14 mouse cellular contexts compared by ENCODE assay signal in genomic region chr17:84267456-84268074, GRCm38 (mm10).
DNase-seq lines count a peak whose midpoint lies in the region; ATAC-seq and TF ChIP-seq lines count a peak whose summit lies in the region.
"Had no signal": no experiment of that assay in that cellular context is flagged by ENCODE, and none has a peak within 500 bp of the region (broad histone marks: within the 10 kb centered on the region; RNA-seq: fewer than 3 reads in every experiment).

No protein-coding gene starts in this region.

- 73% methylated on average over 6 of the region's 6 CpGs for WGBS in heart, postnatal 0 days
- WGBS in spleen, adult 2 months, result 52% methylated on average over 6 of the region's 6 CpGs

- no peaks in the 10 kb centered on the region for H3K36me3 ChIP-seq in heart, postnatal 0 days (replicated peaks; ENCODE audit: control insufficient read depth, insufficient read depth, low read length)
- H3K36me3 ChIP-seq in spleen, adult 2 months (ENCODE audit: control insufficient read depth, insufficient read depth, low read length), result peaks cover 5% of the 10 kb centered on the region
- H3K36me3 ChIP-seq: embryonic facial prominence, embryonic 15.5 days; midbrain, embryonic 15.5 days; neural tube, embryonic 12.5 days had no signal

- no peak for TF ChIP-seq EP300 in heart, postnatal 0 days (IDR thresholded peaks at IDR 0.05; ENCODE audit: low read depth)

- TF ChIP-seq CTCF in heart, postnatal 0 days (IDR thresholded peaks at IDR 0.05; ENCODE audit: low read depth), result no peak
- no peak for TF ChIP-seq CTCF in spleen, adult 2 months (IDR thresholded peaks at IDR 0.05; ENCODE audit: extremely low read depth, insufficient read depth, insufficient read length, insufficient replicate concordance)

- H3K4me1 ChIP-seq in heart, postnatal 0 days (ENCODE audit: control insufficient read depth, insufficient read depth), result peaks cover 28% of the 10 kb centered on the region
- H3K4me1 ChIP-seq in spleen, adult 2 months (ENCODE audit: control insufficient read depth, insufficient read depth, insufficient read length), result peaks cover 2% of the 10 kb centered on the region; the same call in 1 of the 2 replicates
- H3K4me1 ChIP-seq: midbrain, embryonic 15.5 days; neural tube, embryonic 12.5 days had no signal

- no peaks in the 10 kb centered on the region for H3K27me3 ChIP-seq in heart, postnatal 0 days (ENCODE audit: control insufficient read depth, insufficient read depth, low read length)
- H3K27me3 ChIP-seq in spleen, adult 2 months (ENCODE audit: control insufficient read depth, insufficient read depth, low read length), result no peaks in the 10 kb centered on the region
- H3K27me3 ChIP-seq: embryonic facial prominence, embryonic 15.5 days; hindbrain, embryonic 13.5 days; limb, embryonic 12.5 days; midbrain, embryonic 15.5 days; neural tube, embryonic 12.5 days had no signal

- no peaks in the 10 kb centered on the region for H3K9me3 ChIP-seq in heart, postnatal 0 days (replicated peaks; ENCODE audit: control insufficient read depth, low read length)
- H3K9me3 ChIP-seq: embryonic facial prominence, embryonic 15.5 days; hindbrain, embryonic 13.5 days; limb, embryonic 12.5 days; midbrain, embryonic 15.5 days; neural tube, embryonic 12.5 days had no signal

- peak overlapping the region; percentile 48 for H3K27ac ChIP-seq in heart, postnatal 0 days (ENCODE audit: low read depth)
- peak overlapping the region; percentile 40 for H3K27ac ChIP-seq in spleen, adult 2 months (ENCODE audit: insufficient read depth, low read length)
- H3K27ac ChIP-seq: embryonic facial prominence, embryonic 15.5 days; hindbrain, embryonic 13.5 days; limb, embryonic 12.5 days; midbrain, embryonic 15.5 days; neural tube, embryonic 12.5 days had no signal

- no peak for DNase-seq in heart, postnatal 0 days (ENCODE audit: low spot score)
- DNase-seq in heart, adult 11 months, result no peak
- no peak for DNase-seq in spleen, adult 2 months (ENCODE audit: low read depth in 1 of 2, low spot score in 2 of 2)
- DNase-seq in spleen, postnatal 36 days (ENCODE audit: low spot score in 2 of 2), result no peak
- DNase-seq in B cell, adult 2 months, result no peak
- DNase-seq in gastrocnemius, adult 18-20 months (ENCODE audit: low spot score), result no peak
- DNase-seq: adrenal gland, postnatal 10 days; forebrain, postnatal 0 days had no signal

- H3K4me2 ChIP-seq in heart, postnatal 0 days (ENCODE audit: low read depth, low read length), result no peak overlapping the region
- H3K4me2 ChIP-seq: embryonic facial prominence, embryonic 15.5 days; hindbrain, embryonic 13.5 days; limb, embryonic 12.5 days; midbrain, embryonic 15.5 days; neural tube, embryonic 12.5 days had no signal

- no peak for ATAC-seq in heart, postnatal 0 days (ENCODE audit: insufficient read depth, low read depth)
- ATAC-seq in granulocyte monocyte progenitor cell, adult 5-6 weeks (replicated peaks; ENCODE audit: poor library complexity, severe bottlenecking), result peak; percentile 33
- ATAC-seq: forebrain, postnatal 0 days; midbrain, embryonic 15.5 days had no signal

- no peak overlapping the region for H3K9ac ChIP-seq in heart, postnatal 0 days (replicated peaks; ENCODE audit: low read depth, low read length)
- H3K9ac ChIP-seq: embryonic facial prominence, embryonic 15.5 days; forebrain, postnatal 0 days; hindbrain, embryonic 13.5 days; limb, embryonic 12.5 days; midbrain, embryonic 15.5 days; neural tube, embryonic 12.5 days had no signal

- no peak overlapping the region for H3K4me3 ChIP-seq in heart, postnatal 0 days (ENCODE audit: low read depth, low read length)
- H3K4me3 ChIP-seq in spleen, adult 2 months (ENCODE audit: extremely low read depth, insufficient read depth, insufficient read length), result no peak overlapping the region
- H3K4me3 ChIP-seq: embryonic facial prominence, embryonic 15.5 days; hindbrain, embryonic 13.5 days; limb, embryonic 12.5 days; midbrain, embryonic 15.5 days; neural tube, embryonic 12.5 days had no signal

- TF ChIP-seq POLR2A in spleen, adult 2 months (IDR thresholded peaks at IDR 0.05; ENCODE audit: low read depth, low read length), result no peak
